Mouse (Mus musculus) B cell, adult 67 days (primary cell): ENCODE data around the gene Gpat2. TPM values are rescaled to one million over a fixed set of nuclear protein-coding genes. Genes with fewer than 3 reads are reported as not detected.

Experiments
- total RNA-seq, 2 experiments: library from RNA; stranded (reverse); gene quantifications; 4 replicates each; pipeline ENCODE4 v1.2.4; 2023

The Gpat2 gene
- total RNA-seq, result 1 to 10 TPM in 1 of 2 experiments, not detected in 1; 1.1 TPM

DNA sequence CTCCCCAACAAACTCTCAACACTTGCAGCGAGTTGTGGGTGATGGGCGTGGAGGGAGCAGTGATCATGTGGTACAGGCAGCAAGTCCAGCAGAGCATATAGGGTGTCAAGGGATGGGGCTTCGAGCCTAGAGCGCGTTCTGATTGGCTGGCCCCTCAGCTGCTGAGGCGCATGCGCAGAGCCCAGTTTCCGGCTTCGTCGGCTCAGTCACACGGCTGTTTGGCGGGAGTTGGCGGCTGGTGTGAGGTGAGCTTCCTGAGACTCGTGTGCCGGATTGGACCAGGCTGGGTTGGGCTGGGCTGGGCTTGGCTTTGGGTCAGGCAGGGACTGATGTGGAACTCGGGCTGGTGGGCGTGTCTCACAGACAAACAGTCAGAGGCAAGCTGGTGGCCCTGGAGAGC lies at the start of gene Gpat2:
TSS of gene Gpat2 (plus strand) at position 223 of the 400 bp plus-strand sequence.

DNA sequence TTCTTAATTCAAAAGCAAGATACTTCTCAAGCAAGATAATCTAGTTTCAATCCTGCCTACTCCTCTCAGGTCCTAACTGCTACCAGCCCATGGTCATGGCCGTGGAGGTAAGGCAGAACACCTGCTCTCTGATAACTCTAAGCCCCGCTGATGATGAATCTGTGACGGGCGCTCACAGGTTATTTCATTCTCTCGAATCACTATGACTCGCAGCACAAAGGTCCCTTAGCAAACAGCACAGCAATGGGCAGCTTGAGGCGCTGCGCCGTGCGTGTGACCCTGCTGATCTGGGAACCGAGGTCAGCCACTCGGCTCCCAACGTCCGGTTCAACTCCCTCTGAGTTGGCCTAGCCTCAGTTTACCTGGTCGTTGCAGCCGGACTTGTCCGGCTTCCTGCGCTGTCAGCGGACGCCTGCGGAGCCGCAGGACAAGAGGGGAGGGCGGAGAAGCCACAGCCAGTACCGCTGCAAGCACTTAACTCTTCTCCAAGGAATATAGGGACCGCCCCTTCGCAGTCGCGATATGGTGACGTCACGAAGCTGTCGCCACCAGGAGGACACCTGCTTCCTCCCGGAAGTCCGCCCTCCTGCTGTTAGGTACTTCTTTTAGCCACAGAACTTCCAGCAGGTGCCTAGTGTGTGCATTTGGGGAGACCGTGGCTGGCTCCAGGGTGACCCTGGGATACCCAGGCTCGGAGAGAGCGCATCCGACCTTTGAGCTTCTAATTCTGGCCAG lies 19.2 kb downstream of the Gpat2 start, which contains the start of gene Fahd2a:
TSS of gene Fahd2a (minus strand) at position 511 of the 735 bp plus-strand sequence.

Other genes starting within 250 kb of the Gpat2 start
- gene 1810024B03Rik, start 216.9 kb upstream of the Gpat2 start, total RNA-seq, result 1 to 10 TPM; 2.6 to 5.0 TPM
- gene Snrnp200, start 216.8 kb upstream of the Gpat2 start, total RNA-seq, result 100 to 1,000 TPM; 169 to 187 TPM
- gene Ciao1, start 177.4 kb upstream of the Gpat2 start, total RNA-seq, result 10 to 100 TPM; 35.7 to 38.7 TPM
- 10 to 100 TPM; 47.7 to 52.5 TPM for gene Tmem127, start 177.3 kb upstream of the Gpat2 start, total RNA-seq
- 100 to 1,000 TPM in 1 of 2 experiments, 10 to 100 TPM in 1; 99.1 to 102 TPM for gene Stard7, start 155.0 kb upstream of the Gpat2 start, total RNA-seq
- gene Dusp2, start 89.0 kb upstream of the Gpat2 start, total RNA-seq, result 100 to 1,000 TPM; 749 to 751 TPM
- gene Astl, start 86.6 kb upstream of the Gpat2 start, total RNA-seq, result under 1 TPM; 0.38 to 0.83 TPM
- gene Adra2b, start 62.0 kb upstream of the Gpat2 start, total RNA-seq, result not detected
- 10 to 100 TPM in 1 of 2 experiments, 1 to 10 TPM in 1; 8.3 to 20.3 TPM for gene Fahd2a, start 19.4 kb downstream of the Gpat2 start, total RNA-seq
- not detected for gene Kcnip3, start 96.9 kb downstream of the Gpat2 start, total RNA-seq
- gene Prom2, start 116.3 kb downstream of the Gpat2 start, total RNA-seq, result not detected
- gene Zfp661, start 161.9 kb downstream of the Gpat2 start, total RNA-seq, result 1 to 10 TPM; 6.6 to 7.4 TPM
- 10 to 100 TPM; 82.4 to 87.1 TPM for gene Mrps5, start 162.0 kb downstream of the Gpat2 start, total RNA-seq
- not detected for gene Mal, start 231.5 kb downstream of the Gpat2 start, total RNA-seq